Mouse (Mus musculus) liver, postnatal 0 days (tissue): ENCODE measurements around the gene Srgap1.

Experiments used
- CTCF ChIP-seq: sonication (generic); IDR thresholded peaks from 2 replicates; pipeline ENCODE4 v1.5.1; 2016; ENCODE audit warnings: antibody characterized with exemption, low read depth
- EP300 ChIP-seq: IDR thresholded peaks from 2 replicates; pipeline ENCODE4 v1.6.1; 2016; ENCODE audit warnings: antibody characterized with exemption, low read depth, mild to moderate bottlenecking

DNA sequence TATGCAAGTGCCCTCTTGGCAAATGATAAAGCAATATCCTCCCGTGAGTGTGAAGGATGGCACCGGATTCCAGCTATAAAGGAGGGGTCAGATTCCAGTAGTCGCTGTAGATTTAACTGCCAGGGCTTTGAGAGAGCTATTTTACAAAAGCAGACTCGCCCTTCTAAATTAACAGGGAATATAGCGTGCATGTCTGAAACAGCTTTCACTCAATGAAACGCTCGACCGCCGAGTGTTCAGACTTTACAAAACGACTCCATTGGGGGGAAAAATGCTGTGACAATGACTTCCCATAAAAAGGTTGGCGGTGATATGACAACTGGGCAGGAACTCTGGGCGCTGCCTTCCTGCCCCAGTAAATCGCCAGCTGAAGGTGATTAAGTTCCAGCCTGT lies 608 bp downstream of the Srgap1 start:
- TF ChIP-seq CTCF, result no peak
- TF ChIP-seq EP300, result no peak
